Mouse (Mus musculus) hindbrain, embryonic 14.5 days (tissue): ENCODE measurements around the gene S100a8. TPM values are rescaled to one million over a fixed set of nuclear protein-coding genes. Genes with fewer than 3 reads are reported as not detected.

Source experiments
- ATAC-seq: fragments of 200-750 bp; cut with Nextera tagmentation; 2 replicates; pipeline ENCODE4 v1.8.0; 2017; ENCODE audit warnings: moderate number of reproducible peaks, mild to moderate bottlenecking, moderate TSS enrichment, moderate library complexity; ENCODE audit not compliant: low FRiP score
- DNase-seq: peaks from one replicate; pipeline ENCODE4 v3.0.0-alpha.2; 2015; ENCODE audit warnings: low spot score
- H3K27ac ChIP-seq: fragments of 300-500 bp; sonication (generic); 2 replicates; pipeline ENCODE4 v1.5.1; 2014; ENCODE audit warnings: mild to moderate bottlenecking, moderate library complexity
- H3K27me3 ChIP-seq: fragments of 300-500 bp; sonication (generic); 2 replicates; pipeline ENCODE4 v1.6.1; 2014; ENCODE audit warnings: mild to moderate bottlenecking, low read length, mixed read lengths; ENCODE audit not compliant: control insufficient read depth, insufficient read depth
- H3K36me3 ChIP-seq: fragments of 300-500 bp; sonication (generic); replicated peaks from 2 replicates; pipeline ENCODE4 v1.6.1; 2014; ENCODE audit not compliant: control insufficient read depth, insufficient read depth
- H3K4me1 ChIP-seq: fragments of 300-500 bp; sonication (generic); replicated peaks from 2 replicates; pipeline ENCODE4 v1.6.1; 2014; ENCODE audit warnings: antibody characterized with exemption, low read length, mixed read lengths; ENCODE audit not compliant: control insufficient read depth, insufficient read depth
- H3K4me2 ChIP-seq: fragments of 300-500 bp; sonication (generic); replicated peaks from 2 replicates; pipeline ENCODE4 v1.6.1; 2014; ENCODE audit warnings: mild to moderate bottlenecking, moderate library complexity
- H3K4me3 ChIP-seq: fragments of 300-500 bp; sonication (generic); replicated peaks from 2 replicates; pipeline ENCODE4 v1.5.1; 2014; ENCODE audit warnings: mild to moderate bottlenecking, low read length
- H3K9ac ChIP-seq: fragments of 300-500 bp; sonication (generic); 2 replicates; pipeline ENCODE4 v1.6.1; 2014
- H3K9me3 ChIP-seq: fragments of 300-500 bp; sonication (generic); 2 replicates; pipeline ENCODE4 v1.6.1; 2016; ENCODE audit warnings: low read length; ENCODE audit not compliant: control insufficient read depth
- WGBS: fragments of 180-500 bp; shearing (Covaris S2); extraction: QIAGEN DNeasy Blood & Tissue Kit; methylation state at CpG from one replicate; pipeline ENCODE4 v1.1.7; 2014; 5-methylcytosine and 5-hydroxymethylcytosine counted together
- polyA plus RNA-seq: library from polyadenylated mRNA; unstranded; fragments of >200 nt; fragmentation: Nextera tagmentation; extraction: Ambion mirVana; gene quantifications from 2 replicates; pipeline ENCODE4 v1.2.1, GENCODE M21; 2014

S100a8 gene
- polyA plus RNA-seq, 1 experiment from 2014 or later, result 10.6 TPM

DNA sequence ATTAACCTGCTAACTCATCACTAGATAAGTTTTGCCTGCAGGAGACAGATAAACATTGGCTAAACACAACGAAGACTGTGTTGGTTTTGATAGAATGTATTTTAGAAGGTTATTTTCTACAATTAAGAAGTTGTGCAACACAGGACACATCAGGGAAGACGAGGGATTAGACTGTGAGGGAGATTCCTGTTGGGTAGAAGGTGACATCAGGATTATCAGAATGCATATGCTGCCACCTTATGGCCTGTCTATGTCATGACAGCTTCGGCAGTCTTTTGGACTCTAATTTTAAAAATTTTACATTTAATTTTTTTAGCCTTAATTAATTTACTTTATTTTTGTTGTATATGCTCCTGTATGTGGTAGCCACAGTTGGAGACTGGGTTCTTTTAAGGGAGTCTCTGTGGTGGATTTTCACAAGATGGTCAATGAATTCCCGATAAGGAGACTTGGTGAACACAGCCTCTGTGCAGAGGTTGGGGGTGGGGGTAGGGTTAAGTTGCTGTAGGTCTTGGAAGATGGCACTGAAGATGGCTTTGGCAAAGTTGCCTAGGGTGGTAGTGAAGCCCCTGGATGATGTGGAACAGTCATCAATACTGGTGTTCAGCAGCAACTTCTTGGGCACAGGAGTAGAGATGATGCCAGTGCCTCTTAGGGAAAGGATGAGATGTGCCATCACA is 39.9 kb downstream of the S100a8 start:
- WGBS, result 27% methylated on average over 4 of the region's 4 CpGs
- H3K36me3 ChIP-seq, result no peaks in the 10 kb centered on the region

DNA sequence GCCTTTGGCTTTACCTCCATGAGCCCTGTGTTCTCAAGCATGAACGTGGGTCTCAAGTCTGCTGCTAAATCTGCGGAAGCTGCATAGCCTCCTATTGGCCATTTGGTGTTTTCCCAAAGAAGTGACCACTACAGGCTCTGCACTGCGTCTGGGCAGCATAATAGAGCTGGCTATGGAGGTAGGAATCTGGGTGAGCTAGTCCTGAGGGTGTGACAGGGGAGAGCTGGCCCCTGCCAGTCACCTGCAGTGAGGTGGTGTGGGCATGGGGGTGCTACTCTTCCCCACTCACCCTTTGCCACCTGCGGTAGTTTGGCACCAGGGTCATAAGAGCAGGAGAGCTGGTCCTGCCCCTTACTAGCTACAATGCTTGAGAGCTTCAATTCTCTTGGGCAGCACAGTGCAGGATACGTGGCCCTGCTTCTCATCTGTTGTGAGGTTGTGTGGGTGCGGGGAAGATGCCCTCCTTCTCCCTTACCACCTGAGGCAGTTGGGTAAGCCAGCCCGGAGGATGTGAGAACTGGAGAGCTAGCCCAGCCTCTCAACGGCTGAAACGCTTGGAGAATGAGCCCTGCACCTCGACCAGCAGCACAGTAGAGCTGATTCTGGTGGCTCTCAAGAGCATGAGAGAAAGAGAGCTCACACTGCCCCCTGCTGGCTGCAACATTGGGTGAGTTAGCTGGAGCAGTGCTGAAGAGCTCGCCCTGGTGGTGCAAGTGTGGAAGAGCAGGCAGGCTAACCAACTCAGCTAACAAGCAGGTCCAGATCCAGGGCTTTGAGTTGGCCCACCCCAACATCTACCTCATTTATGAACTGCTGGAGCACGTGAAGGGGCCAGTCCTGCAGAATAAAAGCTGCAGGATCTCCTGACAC is 41.0 kb downstream of the S100a8 start:
- Histone ChIP-seq H3K4me3 (no peak overlapping the region), H3K9me3 (no peaks in the 10 kb centered on the region), H3K4me1 (no peaks in the 10 kb centered on the region), H3K4me2 (no peak overlapping the region), H3K36me3 (no peaks in the 10 kb centered on the region), H3K27ac (no peak overlapping the region), H3K9ac (no peak overlapping the region), H3K27me3 (no peaks in the 10 kb centered on the region)
- ATAC-seq (peak; percentile 48; the same call in 1 of the 2 replicates), DNase-seq (peak; percentile 73)
- WGBS, result 55% methylated on average over 12 of the region's 12 CpGs

More for the DNA sequence above, 39.9 kb downstream of the S100a8 start:
- Histone ChIP-seq H3K27ac (no peak overlapping the region), H3K9me3 (no peaks in the 10 kb centered on the region), H3K27me3 (no peaks in the 10 kb centered on the region), H3K4me1 (no peaks in the 10 kb centered on the region), H3K4me2 (no peak overlapping the region), H3K9ac (no peak overlapping the region), H3K4me3 (no peak overlapping the region)
- ATAC-seq (no peak), DNase-seq (peak; percentile 62)

Other genes with a start within 250 kb of the S100a8 start
- 32.2 and 36.0 TPM in 2 replicates for gene Ints3, start 235.4 kb upstream of the S100a8 start, polyA plus RNA-seq
- 2.8 and 4.0 TPM in 2 replicates for gene Npr1, start 203.1 kb upstream of the S100a8 start, polyA plus RNA-seq
- 228 and 235 TPM in 2 replicates for gene Ilf2, start 192.9 kb upstream of the S100a8 start, polyA plus RNA-seq
- gene Snapin, start 177.9 kb upstream of the S100a8 start, polyA plus RNA-seq, result 86.8 and 94.0 TPM in 2 replicates
- gene Chtop, start 159.5 kb upstream of the S100a8 start, polyA plus RNA-seq, result 122 and 126 TPM in 2 replicates
- gene S100a1, start 154.6 kb upstream of the S100a8 start, polyA plus RNA-seq, result 19.8 TPM in 2 replicates
- gene S100a13, start 154.5 kb upstream of the S100a8 start, polyA plus RNA-seq, result 11.9 TPM in 2 replicates
- gene S100a14, start 142.1 kb upstream of the S100a8 start, polyA plus RNA-seq, result not detected in 2 replicates
- 37.8 and 40.3 TPM in 2 replicates for gene S100a16, start 131.7 kb upstream of the S100a8 start, polyA plus RNA-seq
- 2.4 and 3.4 TPM in 2 replicates for gene S100a3, start 108.4 kb upstream of the S100a8 start, polyA plus RNA-seq
- not detected in 2 replicates for gene S100a2, start 78.7 kb upstream of the S100a8 start, polyA plus RNA-seq
- gene Gm42674, start 67.1 kb upstream of the S100a8 start, polyA plus RNA-seq, result not detected in 2 replicates
- gene S100a4, start 65.2 kb upstream of the S100a8 start, polyA plus RNA-seq, result 1.2 and 1.6 TPM in 2 replicates
- not detected in 2 replicates for gene S100a5, start 60.5 kb upstream of the S100a8 start, polyA plus RNA-seq
- gene S100a6, start 56.1 kb upstream of the S100a8 start, polyA plus RNA-seq, result 35.0 and 46.9 TPM in 2 replicates
- not detected in 2 replicates for gene S100a7a, start 15.0 kb upstream of the S100a8 start, polyA plus RNA-seq
- gene S100a9, start 26.7 kb downstream of the S100a8 start, polyA plus RNA-seq, result 8.2 and 8.4 TPM in 2 replicates
- gene Pglyrp4, start 57.9 kb downstream of the S100a8 start, polyA plus RNA-seq, result not detected in 2 replicates
- not detected in 2 replicates for gene Gm5849, start 108.9 kb downstream of the S100a8 start, polyA plus RNA-seq